9 mouse cellular contexts compared by ENCODE assay signal in genomic region chr2:11776415-11776814, GRCm38 (mm10). TPM values are rescaled to one million over a fixed set of nuclear protein-coding genes. Genes with fewer than 3 reads are reported as not detected.
A peak's percentile ranks its signal among the peaks of the same experiment; 100 is the strongest.
DNase-seq lines count a peak whose midpoint lies in the region; ATAC-seq and TF ChIP-seq lines count a peak whose summit lies in the region.
"Had no signal": no experiment of that assay in that cellular context is flagged by ENCODE, and none has a peak within 500 bp of the region (broad histone marks: within the 10 kb centered on the region; RNA-seq: fewer than 3 reads in every experiment).

No protein-coding gene starts in this region.

- peak overlapping the region; percentile 91 for H3K9ac ChIP-seq in heart, embryonic 13.5 days
- peak overlapping the region; percentile 76; the same call in 1 of the 2 replicates for H3K9ac ChIP-seq in ES-Bruce4 (ENCODE audit: low read depth, poor library complexity, severe bottlenecking)
- peak overlapping the region; percentile 78 for H3K9ac ChIP-seq in forebrain, postnatal 0 days

- no peaks in the 10 kb centered on the region for H3K9me3 ChIP-seq in heart, embryonic 13.5 days
- no peaks in the 10 kb centered on the region for H3K9me3 ChIP-seq in ES-Bruce4 (replicated peaks; ENCODE audit: control insufficient read depth, insufficient read depth, low read length, poor library complexity, severe bottlenecking)
- H3K9me3 ChIP-seq in forebrain, postnatal 0 days (ENCODE audit: low read length), result no peaks in the 10 kb centered on the region

- TF ChIP-seq CTCF in ES-Bruce4 (IDR thresholded peaks at IDR 0.05; ENCODE audit: low read depth, low read length), result no peak
- TF ChIP-seq CTCF in forebrain, postnatal 0 days (IDR thresholded peaks at IDR 0.05; ENCODE audit: low read depth), result no peak

- DNase-seq in heart, adult 9 months (ENCODE audit: low spot score in 2 of 2), result no peak
- DNase-seq in forebrain, postnatal 0 days, result no peak
- DNase-seq in natural killer cell, adult 2 months (ENCODE audit: low spot score in 2 of 2), result no peak
- no peak for DNase-seq in left cerebral cortex, postnatal 36 days (ENCODE audit: low spot score in 2 of 2)
- no peak for DNase-seq in adrenal gland, adult 8-10 months
- DNase-seq: cerebellum, postnatal 14 days had no signal

- peak overlapping the region; percentile 86 for H3K4me2 ChIP-seq in heart, embryonic 13.5 days
- H3K4me2 ChIP-seq in forebrain, postnatal 0 days (ENCODE audit: low read depth), result peak overlapping the region; percentile 74

- H3K36me3 ChIP-seq in heart, embryonic 13.5 days, result peaks cover 19% of the 10 kb centered on the region
- no peaks in the 10 kb centered on the region; the same call in none of the 2 replicates for H3K36me3 ChIP-seq in ES-Bruce4 (ENCODE audit: control insufficient read depth, insufficient read depth, low read length, poor library complexity, severe bottlenecking)
- no peaks in the 10 kb centered on the region for H3K36me3 ChIP-seq in forebrain, postnatal 0 days (ENCODE audit: insufficient read depth)
- peaks cover 11% of the 10 kb centered on the region for H3K36me3 ChIP-seq in macrophage (ENCODE audit: inconsistent target)

- no peak for TF ChIP-seq POLR2A in ES-Bruce4 (IDR thresholded peaks at IDR 0.05; ENCODE audit: insufficient read depth, low read length)

- intact Hi-C loops in left cerebral cortex, postnatal 36 days (cut with DNase I), result no loop called here

- no peak for TF ChIP-seq EP300 in ES-Bruce4 (IDR thresholded peaks at IDR 0.05; ENCODE audit: insufficient read depth, low read depth, low read length)

- WGBS in heart, embryonic 13.5 days, result 42% methylated on average over 8 of the region's 8 CpGs
- WGBS in forebrain, postnatal 0 days, result 52% methylated on average over 8 of the region's 8 CpGs
- WGBS in macrophage (ENCODE audit: missing documents), result 44% methylated on average over 8 of the region's 8 CpGs

- no peak for ATAC-seq in heart, embryonic 13.5 days (ENCODE audit: extremely low read depth, insufficient number of reproducible peaks, low FRiP score, low TSS enrichment)
- ATAC-seq in forebrain, postnatal 0 days, result no peak

- no peaks in the 10 kb centered on the region for H3K27me3 ChIP-seq in heart, embryonic 13.5 days (replicated peaks)
- no peaks in the 10 kb centered on the region for H3K27me3 ChIP-seq in ES-Bruce4 (ENCODE audit: control insufficient read depth, insufficient read depth, low read length, poor library complexity, severe bottlenecking)
- no peaks in the 10 kb centered on the region for H3K27me3 ChIP-seq in forebrain, postnatal 0 days (ENCODE audit: insufficient read depth, low read length)

- peak overlapping the region; percentile 91; the same call in 1 of the 2 replicates for H3K27ac ChIP-seq in heart, embryonic 13.5 days (replicated peaks)
- H3K27ac ChIP-seq in ES-Bruce4 (ENCODE audit: insufficient read depth, low read length), result no peak overlapping the region
- H3K27ac ChIP-seq in forebrain, postnatal 0 days (ENCODE audit: low read depth, low read length), result no peak overlapping the region
- peak overlapping the region; percentile 57 for H3K27ac ChIP-seq in macrophage

- peaks cover 53% of the 10 kb centered on the region for H3K4me1 ChIP-seq in heart, embryonic 13.5 days
- H3K4me1 ChIP-seq in ES-Bruce4 (ENCODE audit: control insufficient read depth, insufficient read depth, low read length), result no peaks in the 10 kb centered on the region
- peaks cover 17% of the 10 kb centered on the region; the same call in 1 of the 2 replicates for H3K4me1 ChIP-seq in forebrain, postnatal 0 days (ENCODE audit: insufficient read depth)

- H3K4me3 ChIP-seq in heart, embryonic 13.5 days, result peak overlapping the region; percentile 86
- peak overlapping the region; percentile 74; the same call in 1 of the 2 replicates for H3K4me3 ChIP-seq in ES-Bruce4 (ENCODE audit: low read depth, low read length)
- peak overlapping the region; percentile 68 for H3K4me3 ChIP-seq in forebrain, postnatal 0 days (ENCODE audit: low read depth, low read length)
- peak overlapping the region; percentile 92 for H3K4me3 ChIP-seq in macrophage (ENCODE audit: inconsistent target)

- H3K79me2 ChIP-seq in macrophage (ENCODE audit: inconsistent target), result peaks cover 77% of the 10 kb centered on the region

RNA-seq across cellular contexts. Expression of gene Fbh1, which starts 1.0 kb away (rescaled TPM):
- 95.1 and 98.9 TPM in 2 replicates for polyA plus RNA-seq in heart, embryonic 13.5 days (2015; fragmentation: Nextera tagmentation; extraction: Ambion mirVana)
- polyA plus RNA-seq in ES-Bruce4 (2011; ENCODE audit: insufficient read depth, insufficient read length, low read depth, missing spikeins) (73.7 and 87.9 TPM in 2 replicates), macrophage (2018) (31.0 to 71.4 TPM (median 50.1 TPM) in 3 replicates)
- 84.0 and 98.9 TPM in 2 replicates for total RNA-seq in forebrain, postnatal 0 days (2014; rRNA removed)
- polyA plus RNA-seq in forebrain, postnatal 0 days (2015; fragmentation: Nextera tagmentation; extraction: Ambion mirVana), result 64.8 and 66.2 TPM in 2 replicates
- 100 to 1,000 TPM in 18 of 26 experiments, 10 to 100 TPM in 8; 33.8 to 271 (median 160) TPM for total RNA-seq in macrophage (2018; cell fraction: chromatin; rRNA removed)
- total RNA-seq in macrophage (2018; cell fraction: cytosol; rRNA removed), result 10 to 100 TPM; 25.4 to 53.5 (median 38.2) TPM
- 100 to 1,000 TPM in 7 of 26 experiments, 10 to 100 TPM in 19; 22.1 to 160 (median 82.4) TPM for total RNA-seq in macrophage (2018; cell fraction: nucleus; rRNA removed)
- 100 to 1,000 TPM; 108 to 121 TPM for total RNA-seq in left cerebral cortex, postnatal 36 days (2021)
- total RNA-seq in adrenal gland, adult 8-10 months (2022), result 10 to 100 TPM; 74.4 to 99.4 (median 83.2) TPM

RNA-seq across cellular contexts. Expression of gene Ankrd16, which starts 1.3 kb away (rescaled TPM):
- polyA plus RNA-seq in heart, embryonic 13.5 days (2015; fragmentation: Nextera tagmentation; extraction: Ambion mirVana), result 31.2 and 31.3 TPM in 2 replicates
- polyA plus RNA-seq in ES-Bruce4 (2011; ENCODE audit: insufficient read depth, insufficient read length, low read depth, missing spikeins), result 24.6 and 26.1 TPM in 2 replicates
- total RNA-seq in forebrain, postnatal 0 days (2014; rRNA removed), result 51.1 and 57.1 TPM in 2 replicates
- polyA plus RNA-seq in forebrain, postnatal 0 days (2015; fragmentation: Nextera tagmentation; extraction: Ambion mirVana), result 18.5 and 26.9 TPM in 2 replicates
- 100 to 1,000 TPM in 22 of 26 experiments, 10 to 100 TPM in 4; 73.5 to 228 (median 145) TPM for total RNA-seq in macrophage (2018; cell fraction: chromatin; rRNA removed)
- total RNA-seq in macrophage (2018; cell fraction: cytosol; rRNA removed), result 10 to 100 TPM in 9 of 26 experiments, 1 to 10 TPM in 17; 4.2 to 17.1 (median 7.7) TPM
- total RNA-seq in macrophage (2018; cell fraction: nucleus; rRNA removed), result 100 to 1,000 TPM in 18 of 26 experiments, 10 to 100 TPM in 8; 59.2 to 214 (median 129) TPM
- polyA plus RNA-seq in macrophage (2018), result 11.1 to 23.0 TPM (median 14.3 TPM) in 3 replicates
- total RNA-seq in left cerebral cortex, postnatal 36 days (2021), result 10 to 100 TPM; 56.6 to 72.9 TPM
- total RNA-seq in adrenal gland, adult 8-10 months (2022), result 10 to 100 TPM; 31.1 to 78.5 (median 56.4) TPM

Comparison
In these comparisons a context has a peak if more than half of its experiments do, and no peak if none do; other contexts are left out.
1. H3K27ac ChIP-seq: peak in heart, embryonic 13.5 days (single experiment) and macrophage (single experiment); none in ES-Bruce4 (single experiment) and forebrain, postnatal 0 days (single experiment).
2. Peak in every context shown above with its lines, with median percentiles within 50 percentile points of each other: H3K4me3 ChIP-seq and H3K9ac ChIP-seq.